Mouse (Mus musculus) thymus, adult 2 months (tissue): Measurements from ENCODE around the gene Mettl13.

Experiments
- CTCF ChIP-seq: fragments of 200-500 bp; IDR thresholded peaks from 2 replicates; pipeline ENCODE4 v1.5.1; 2012; ENCODE audit warnings: mild to moderate bottlenecking, control low read depth, low read length, moderate library complexity, borderline replicate concordance; ENCODE audit not compliant: control insufficient read depth, poor library complexity, insufficient read depth; ENCODE audit errors: extremely low read depth
- POLR2A ChIP-seq: fragments of 200-500 bp; IDR thresholded peaks from 2 replicates; pipeline ENCODE4 v1.6.1; 2012; ENCODE audit warnings: mild to moderate bottlenecking, low read length, control low read depth, moderate library complexity; ENCODE audit not compliant: control insufficient read depth, poor library complexity, insufficient read depth; ENCODE audit errors: extremely low read depth

GRCm38 (mm10) chr1:162554193-162554592 lies 5.8 kb upstream of the Mettl13 start:
- TF ChIP-seq CTCF: no peak
- no peak for TF ChIP-seq POLR2A
